Mouse (Mus musculus): ENCODE data around the gene Fkbp8. TPM values are rescaled to one million over a fixed set of nuclear protein-coding genes. Genes with fewer than 3 reads are reported as not detected.
A peak's percentile ranks its signal among the peaks of the same experiment; 100 is the strongest.

The Fkbp8 gene
- polyA plus RNA-seq (2015; fragmentation: Nextera tagmentation; extraction: Ambion mirVana): 155 and 158 TPM in 2 replicates

- WGBS (ENCODE audit: insufficient replicate concordance): under 1% methylated on average over 39 of the region's 61 CpGs
- peak within 1 kb of the TSS; percentile 87 for H3K4me3 ChIP-seq (ENCODE audit: low read depth, low read length)
- H3K9ac ChIP-seq (ENCODE audit: low read depth, low read length): peak within 1 kb of the TSS; percentile 98
- H3K9me3 ChIP-seq (replicated peaks; ENCODE audit: control insufficient read depth, low read length): no peaks in the 10 kb centered on the region
- peak; percentile 80 for ATAC-seq (ENCODE audit: low read depth)
- peaks cover 38% of the 10 kb centered on the region for H3K4me1 ChIP-seq (ENCODE audit: control insufficient read depth, low read depth, low read length)
- peak within 1 kb of the TSS; percentile 92 for H3K27ac ChIP-seq (ENCODE audit: low read length)
- H3K36me3 ChIP-seq (ENCODE audit: control insufficient read depth, insufficient read depth): peaks cover 25% of the 10 kb centered on the region
- H3K27me3 ChIP-seq (ENCODE audit: control insufficient read depth, insufficient read depth, low read depth, low read length): no peaks in the 10 kb centered on the region
- H3K4me2 ChIP-seq (ENCODE audit: low read depth, low read length): peak within 1 kb of the TSS; percentile 63
Observed at GRCm38 (mm10) chr8:70527512-70528181, at the start of gene Fkbp8, which contains the start of gene Kxd1. Gene Fkbp8, plus strand, starts transcription at chr8:70527724. Gene Kxd1, minus strand, starts transcription at chr8:70527956.

GRCm38 (mm10) chr8:70481908-70482307 is 45.6 kb upstream of the Fkbp8 start:
- Histone ChIP-seq H3K36me3 (ENCODE audit: control insufficient read depth, insufficient read depth) (no peaks in the 10 kb centered on the region), H3K4me1 (ENCODE audit: control insufficient read depth, low read depth, low read length) (peaks cover 12% of the 10 kb centered on the region), H3K9me3 (replicated peaks; ENCODE audit: control insufficient read depth, low read length) (no peaks in the 10 kb centered on the region), H3K27me3 (ENCODE audit: control insufficient read depth, insufficient read depth, low read depth, low read length) (peaks cover 55% of the 10 kb centered on the region), H3K4me3 (ENCODE audit: low read depth, low read length) (no peak overlapping the region), H3K27ac (ENCODE audit: low read length) (no peak overlapping the region), H3K9ac (ENCODE audit: low read depth, low read length) (no peak overlapping the region), H3K4me2 (ENCODE audit: low read depth, low read length) (no peak overlapping the region)
- 61% methylated on average over 3 of the region's 3 CpGs for WGBS (ENCODE audit: insufficient replicate concordance)
- ATAC-seq (ENCODE audit: low read depth): no peak

- no peaks in the 10 kb centered on the region for H3K9me3 ChIP-seq (replicated peaks; ENCODE audit: control insufficient read depth, low read length)
- H3K9ac ChIP-seq (ENCODE audit: low read depth, low read length): no peak overlapping the region
- H3K4me3 ChIP-seq (ENCODE audit: low read depth, low read length): no peak overlapping the region
- no peak for ATAC-seq (ENCODE audit: low read depth)
- H3K36me3 ChIP-seq (ENCODE audit: control insufficient read depth, insufficient read depth): no peaks in the 10 kb centered on the region
- WGBS (ENCODE audit: insufficient replicate concordance): 54% methylated on average over 2 of the region's 2 CpGs
- no peak overlapping the region for H3K27ac ChIP-seq (ENCODE audit: low read length)
- peaks cover 65% of the 10 kb centered on the region for H3K27me3 ChIP-seq (ENCODE audit: control insufficient read depth, insufficient read depth, low read depth, low read length)
- no peak overlapping the region for H3K4me2 ChIP-seq (ENCODE audit: low read depth, low read length)
- H3K4me1 ChIP-seq (ENCODE audit: control insufficient read depth, low read depth, low read length): peaks cover 2% of the 10 kb centered on the region
Observed at GRCm38 (mm10) chr8:70482943-70483342, 44.6 kb upstream of the Fkbp8 start.

- Histone ChIP-seq H3K4me1 (ENCODE audit: control insufficient read depth, low read depth, low read length) (peaks cover 16% of the 10 kb centered on the region), H3K4me3 (ENCODE audit: low read depth, low read length) (no peak overlapping the region), H3K27ac (ENCODE audit: low read length) (no peak overlapping the region), H3K4me2 (ENCODE audit: low read depth, low read length) (no peak overlapping the region), H3K27me3 (ENCODE audit: control insufficient read depth, insufficient read depth, low read depth, low read length) (peaks cover 88% of the 10 kb centered on the region), H3K9ac (ENCODE audit: low read depth, low read length) (no peak overlapping the region), H3K9me3 (replicated peaks; ENCODE audit: control insufficient read depth, low read length) (no peaks in the 10 kb centered on the region), H3K36me3 (ENCODE audit: control insufficient read depth, insufficient read depth) (no peaks in the 10 kb centered on the region)
- WGBS (ENCODE audit: insufficient replicate concordance): 47% methylated on average over 7 of the region's 7 CpGs
- ATAC-seq (ENCODE audit: low read depth): no peak
Observed at GRCm38 (mm10) chr8:70486191-70486681, 41.3 kb upstream of the Fkbp8 start.

GRCm38 (mm10) chr8:70486941-70487520 is 40.5 kb upstream of the Fkbp8 start, which contains the start of gene Tmem59l:
Gene Tmem59l, minus strand, starts transcription at chr8:70487358.
- WGBS (ENCODE audit: insufficient replicate concordance): 16% methylated on average over 33 of the region's 33 CpGs

GRCm38 (mm10) chr8:70487993-70488796 is 39.3 kb upstream of the Fkbp8 start:
- Histone ChIP-seq H3K4me1 (ENCODE audit: control insufficient read depth, low read depth, low read length) (peaks cover 22% of the 10 kb centered on the region), H3K27me3 (ENCODE audit: control insufficient read depth, insufficient read depth, low read depth, low read length) (peaks cover 93% of the 10 kb centered on the region), H3K4me2 (ENCODE audit: low read depth, low read length) (peak overlapping the region; percentile 43), H3K9me3 (replicated peaks; ENCODE audit: control insufficient read depth, low read length) (no peaks in the 10 kb centered on the region), H3K4me3 (ENCODE audit: low read depth, low read length) (peak overlapping the region; percentile 26), H3K27ac (ENCODE audit: low read length) (no peak overlapping the region), H3K36me3 (ENCODE audit: control insufficient read depth, insufficient read depth) (no peaks in the 10 kb centered on the region), H3K9ac (ENCODE audit: low read depth, low read length) (no peak overlapping the region)
- ATAC-seq (ENCODE audit: low read depth): peak; percentile 11; the same call in 1 of the 2 replicates
- WGBS (ENCODE audit: insufficient replicate concordance): 2% methylated on average over 55 of the region's 55 CpGs

More at GRCm38 (mm10) chr8:70486941-70487520, 40.5 kb upstream of the Fkbp8 start, which contains the start of gene Tmem59l:
- peak within 1 kb of the TSS; percentile 26 for H3K4me3 ChIP-seq (ENCODE audit: low read depth, low read length)
- peaks cover 89% of the 10 kb centered on the region for H3K27me3 ChIP-seq (ENCODE audit: control insufficient read depth, insufficient read depth, low read depth, low read length)
- H3K36me3 ChIP-seq (ENCODE audit: control insufficient read depth, insufficient read depth): no peaks in the 10 kb centered on the region
- no peak within 1 kb of the TSS for H3K9ac ChIP-seq (ENCODE audit: low read depth, low read length)
- peaks cover 16% of the 10 kb centered on the region for H3K4me1 ChIP-seq (ENCODE audit: control insufficient read depth, low read depth, low read length)
- peak within 1 kb of the TSS; percentile 43 for H3K4me2 ChIP-seq (ENCODE audit: low read depth, low read length)
- no peak for ATAC-seq (ENCODE audit: low read depth)
- no peaks in the 10 kb centered on the region for H3K9me3 ChIP-seq (replicated peaks; ENCODE audit: control insufficient read depth, low read length)
- no peak within 1 kb of the TSS for H3K27ac ChIP-seq (ENCODE audit: low read length)

- no peak for ATAC-seq (ENCODE audit: low read depth)
- Histone ChIP-seq H3K27ac (ENCODE audit: low read length) (no peak overlapping the region), H3K27me3 (ENCODE audit: control insufficient read depth, insufficient read depth, low read depth, low read length) (peaks cover 100% of the 10 kb centered on the region), H3K9ac (ENCODE audit: low read depth, low read length) (no peak overlapping the region), H3K4me3 (ENCODE audit: low read depth, low read length) (peak overlapping the region; percentile 33), H3K36me3 (ENCODE audit: control insufficient read depth, insufficient read depth) (no peaks in the 10 kb centered on the region), H3K4me2 (ENCODE audit: low read depth, low read length) (peak overlapping the region; percentile 43), H3K4me1 (ENCODE audit: control insufficient read depth, low read depth, low read length) (peaks cover 23% of the 10 kb centered on the region), H3K9me3 (replicated peaks; ENCODE audit: control insufficient read depth, low read length) (no peaks in the 10 kb centered on the region)
- 3% methylated on average over 14 of the region's 14 CpGs for WGBS (ENCODE audit: insufficient replicate concordance)
Observed at GRCm38 (mm10) chr8:70488931-70489470, 38.5 kb upstream of the Fkbp8 start.

GRCm38 (mm10) chr8:70489576-70489975 is 37.9 kb upstream of the Fkbp8 start:
- Histone ChIP-seq H3K9me3 (replicated peaks; ENCODE audit: control insufficient read depth, low read length) (no peaks in the 10 kb centered on the region), H3K9ac (ENCODE audit: low read depth, low read length) (no peak overlapping the region), H3K4me3 (ENCODE audit: low read depth, low read length) (peak overlapping the region; percentile 33), H3K36me3 (ENCODE audit: control insufficient read depth, insufficient read depth) (no peaks in the 10 kb centered on the region), H3K4me2 (ENCODE audit: low read depth, low read length) (peak overlapping the region; percentile 36), H3K27ac (ENCODE audit: low read length) (no peak overlapping the region), H3K4me1 (ENCODE audit: control insufficient read depth, low read depth, low read length) (peaks cover 23% of the 10 kb centered on the region), H3K27me3 (ENCODE audit: control insufficient read depth, insufficient read depth, low read depth, low read length) (peaks cover 100% of the 10 kb centered on the region)
- WGBS (ENCODE audit: insufficient replicate concordance): 1% methylated on average over 33 of the region's 41 CpGs
- ATAC-seq (ENCODE audit: low read depth): no peak

Measured in liver, embryonic 16.5 days (tissue).